Mouse (Mus musculus): ENCODE data around the gene Mrps14.

- no peak for TF ChIP-seq POLR2A (IDR thresholded peaks at IDR 0.05; ENCODE audit: low read depth, low read length)
- TF ChIP-seq CTCF (IDR thresholded peaks at IDR 0.05; ENCODE audit: extremely low read depth, insufficient read depth, insufficient read length, insufficient replicate concordance) = no peak
These were observed 13.8 kb upstream of the Mrps14 start for GRCm38 (mm10) chr1:160181216-160181615.
